Mouse (Mus musculus) megakaryocyte progenitor cell, adult 5-6 weeks (primary cell): ENCODE results near the gene Dnah14. TPM values are rescaled to one million over a fixed set of nuclear protein-coding genes. Genes with fewer than 3 reads are reported as not detected.

Source experiments
- ATAC-seq: replicated peaks from 2 replicates; pipeline ENCODE4 v1.8.0; 2016; ENCODE audit warnings: mild to moderate bottlenecking, moderate TSS enrichment, inconsistent platforms; ENCODE audit not compliant: poor library complexity
- total RNA-seq, 2 experiments: library from RNA; stranded (forward) in 1 of 2; stranded (reverse) in 1 of 2; fragments of 157-497, 149-512 nt in 1 of 2; fragments of 200-1000 nt in 1 of 2; gene quantifications; 2 replicates each; pipeline versions ENCODE4 v1.2.3 to v1.2.4; 2015 to 2017

Gene Dnah14
- total RNA-seq, 2 experiments from 2014 or later: 1.7 TPM; not detected in 1

GRCm38 (mm10) chr1:181589116-181589515 lies 12.8 kb downstream of the Dnah14 start:
- no peak for ATAC-seq

- ATAC-seq: no peak
These were observed 23.0 kb downstream of the Dnah14 start for GRCm38 (mm10) chr1:181599376-181599775.

- ATAC-seq: no peak
These were observed 34.8 kb downstream of the Dnah14 start for GRCm38 (mm10) chr1:181611118-181611517.

- peak; percentile 97 for ATAC-seq
These were observed 39.6 kb downstream of the Dnah14 start for GRCm38 (mm10) chr1:181615866-181616491.

GRCm38 (mm10) chr1:181617332-181617731 lies 41.0 kb downstream of the Dnah14 start:
- peak; percentile 86 for ATAC-seq

- no peak for ATAC-seq
These were observed 46.9 kb downstream of the Dnah14 start for GRCm38 (mm10) chr1:181623149-181623680.

- ATAC-seq: no peak
These were observed 48.5 kb downstream of the Dnah14 start for GRCm38 (mm10) chr1:181624876-181625275.

GRCm38 (mm10) chr1:181628276-181628675 lies 51.9 kb downstream of the Dnah14 start:
- no peak for ATAC-seq

- ATAC-seq: no peak
These were observed 55.0 kb downstream of the Dnah14 start for GRCm38 (mm10) chr1:181631371-181631770.

GRCm38 (mm10) chr1:181637997-181638713 lies 61.8 kb downstream of the Dnah14 start:
- no peak for ATAC-seq

- ATAC-seq: no peak
These were observed 64.0 kb downstream of the Dnah14 start for GRCm38 (mm10) chr1:181640383-181640782.

GRCm38 (mm10) chr1:181647467-181647866 lies 71.1 kb downstream of the Dnah14 start:
- peak; percentile 46 for ATAC-seq

GRCm38 (mm10) chr1:181653481-181653880 lies 77.1 kb downstream of the Dnah14 start:
- ATAC-seq: no peak

- no peak for ATAC-seq
These were observed 80.1 kb downstream of the Dnah14 start for GRCm38 (mm10) chr1:181656421-181656820.

- ATAC-seq: no peak
These were observed 90.4 kb downstream of the Dnah14 start for GRCm38 (mm10) chr1:181666801-181667200.

GRCm38 (mm10) chr1:181694729-181695498 lies 118.6 kb downstream of the Dnah14 start:
- ATAC-seq: no peak

- peak; percentile 55; the same call in 1 of the 2 replicates for ATAC-seq
These were observed 152.3 kb downstream of the Dnah14 start for GRCm38 (mm10) chr1:181728707-181729106.

GRCm38 (mm10) chr1:181733517-181733916 lies 157.2 kb downstream of the Dnah14 start:
- ATAC-seq: 0 out of 2 replicates have a peak, but pooled peaks have one; percentile 17

- no peak for ATAC-seq
These were observed 163.9 kb downstream of the Dnah14 start for GRCm38 (mm10) chr1:181740259-181740658.

- ATAC-seq: no peak
These were observed 166.0 kb downstream of the Dnah14 start for GRCm38 (mm10) chr1:181742251-181742885.

- no peak for ATAC-seq
These were observed 193.0 kb downstream of the Dnah14 start for GRCm38 (mm10) chr1:181769392-181769791.
